1 mouse cellular context compared by ENCODE assay signal in the genomic region with DNA sequence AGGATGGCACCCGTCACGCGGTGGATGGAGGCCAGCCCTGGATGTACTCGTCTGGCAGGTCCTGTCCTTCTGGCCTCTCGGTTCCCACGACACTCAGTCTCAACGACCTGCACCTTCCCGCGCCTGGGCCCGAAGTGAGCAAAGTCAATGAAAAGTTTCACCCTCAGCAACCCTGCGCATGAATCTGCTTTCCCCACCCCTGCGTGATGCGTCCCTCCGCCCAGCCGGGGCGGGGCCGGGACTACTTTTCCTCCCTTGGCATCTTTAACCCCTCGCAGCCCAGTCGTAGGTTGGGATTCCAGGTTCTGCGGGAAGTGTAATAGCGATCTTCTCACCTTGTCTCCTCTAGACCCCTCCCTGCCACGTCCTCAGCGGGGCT.
TF ChIP-seq lines count a peak whose summit lies in the region.

No protein-coding gene starts in this region.

TF ChIP-seq in CH12.LX, 34 proteins besides CTCF, POLR2A, EP300 and RAD21:
- TF ChIP-seq IRF4 (IDR thresholded peaks at IDR 0.05; ENCODE audit: low read depth, low read length) (peak; percentile 70; the same call in 1 of the 2 replicates), ZMIZ1 (IDR thresholded peaks at IDR 0.05; ENCODE audit: low read depth, low read length) (peak; percentile 98), RCOR1 (conservative IDR thresholded peaks at IDR 0.05; ENCODE audit: low read depth, low read length) (0 out of 2 replicates have a peak, but pooled peaks have one; percentile 58), MAFK (IDR thresholded peaks at IDR 0.05; ENCODE audit: insufficient replicate concordance, low read length) (no peak; the same call in 1 of the 2 replicates), CHD2 (IDR thresholded peaks at IDR 0.05; ENCODE audit: low read length) (peak; percentile 94), SMC3 (IDR thresholded peaks at IDR 0.05; ENCODE audit: low read depth, low read length) (no peak), MAX (IDR thresholded peaks at IDR 0.05; ENCODE audit: low read length) (peak; percentile 87), CHD1 (IDR thresholded peaks at IDR 0.05; ENCODE audit: low read depth, low read length) (0 out of 2 replicates have a peak, but pooled peaks have one; percentile 21), UBTF (IDR thresholded peaks at IDR 0.05; ENCODE audit: low read depth, low read length) (peak; percentile 93), MXI1 (IDR thresholded peaks at IDR 0.05; ENCODE audit: low read depth, low read length) (peak; percentile 92), ETS1 (conservative IDR thresholded peaks at IDR 0.05; ENCODE audit: low read depth, low read length) (no peak; the same call in none of the 2 replicates), JUND (conservative IDR thresholded peaks at IDR 0.05; ENCODE audit: low read depth, low read length) (no peak), ZKSCAN1 (IDR thresholded peaks at IDR 0.05; ENCODE audit: borderline replicate concordance, low read depth, low read length) (peak; percentile 76; the same call in 1 of the 2 replicates), GABPA (IDR thresholded peaks at IDR 0.05; ENCODE audit: insufficient replicate concordance, low read depth, low read length) (no peak), KAT2A (IDR thresholded peaks at IDR 0.05; ENCODE audit: insufficient replicate concordance, low read length) (peak; percentile 99), ZNF384 (IDR thresholded peaks at IDR 0.05; ENCODE audit: low read depth, low read length) (peak; percentile 79; the same call in 1 of the 2 replicates), USF1 (IDR thresholded peaks at IDR 0.05; ENCODE audit: low read depth, low read length) (no peak; the same call in 1 of the 2 replicates), E2F4 (IDR thresholded peaks at IDR 0.05; ENCODE audit: insufficient replicate concordance, low read depth, low read length) (0 out of 2 replicates have a peak, but pooled peaks have one; percentile 62), USF2 (conservative IDR thresholded peaks at IDR 0.05; ENCODE audit: low read depth, low read length) (no peak), NELFE (IDR thresholded peaks at IDR 0.05; ENCODE audit: low read depth, low read length) (peak; percentile 99), HCFC1 (IDR thresholded peaks at IDR 0.05; ENCODE audit: low read depth, low read length) (peak; percentile 78), PAX5 (IDR thresholded peaks at IDR 0.05; ENCODE audit: low read length) (no peak), MEF2A (IDR thresholded peaks at IDR 0.05; ENCODE audit: borderline replicate concordance, low read depth, low read length) (peak; percentile 73), ZC3H11A (IDR thresholded peaks at IDR 0.05; ENCODE audit: low read depth, low read length) (no peak), JUN (IDR thresholded peaks at IDR 0.05; ENCODE audit: insufficient read depth, low read depth, low read length) (no peak), BHLHE40 (IDR thresholded peaks at IDR 0.05; ENCODE audit: low read depth, low read length) (peak; percentile 68), SIN3A (IDR thresholded peaks at IDR 0.05; ENCODE audit: low read length) (peak; percentile 98), MAZ (IDR thresholded peaks at IDR 0.05; ENCODE audit: low read depth, low read length) (peak; percentile 100), ELF1 (IDR thresholded peaks at IDR 0.05; ENCODE audit: low read depth, low read length) (no peak; the same call in none of the 2 replicates), TBP (conservative IDR thresholded peaks at IDR 0.05; ENCODE audit: low read depth, low read length) (peak; percentile 97), NRF1 (IDR thresholded peaks at IDR 0.05; ENCODE audit: low read depth, low read length) (peak; percentile 72), POLR2AphosphoS2 (IDR thresholded peaks at IDR 0.05; ENCODE audit: low read depth, low read length) (peak; percentile 99), TCF12 (IDR thresholded peaks at IDR 0.05; ENCODE audit: low read depth, low read length) (peak; percentile 99), MYC (IDR thresholded peaks at IDR 0.05; ENCODE audit: low read depth, low read length) (peak; percentile 80; the same call in 1 of the 2 replicates)
